Mouse (Mus musculus) ES-E14 (cell line): ENCODE results near the gene Cdc25a. TPM values are rescaled to one million over a fixed set of nuclear protein-coding genes. Genes with fewer than 3 reads are reported as not detected.

Experiments used
- DNase-seq: peaks from one replicate; pipeline ENCODE4 v3.0.0-alpha.2; 2013; ENCODE audit warnings: low read depth, low spot score
- H3K27ac ChIP-seq: 2 replicates; pipeline ENCODE4 v1.5.1; 2012; ENCODE audit warnings: low read depth, mild to moderate bottlenecking, low read length, moderate library complexity, mixed read lengths; ENCODE audit not compliant: poor library complexity, insufficient read depth, severe bottlenecking
- H3K36me3 ChIP-seq: 2 replicates; pipeline ENCODE4 v1.6.1; 2012; ENCODE audit warnings: mild to moderate bottlenecking, low read length, moderate library complexity, mixed read lengths; ENCODE audit not compliant: control insufficient read depth, poor library complexity, insufficient read depth, severe bottlenecking
- H3K4me1 ChIP-seq, 2 experiments: fragments of 150-350 bp in 1 of 2; sonication (generic) in 1 of 2; 2 replicates each; pipeline ENCODE4 v1.6.1; 2012; ENCODE audit warnings: low read length in 2 of 2, mild to moderate bottlenecking in 1 of 2, mixed read lengths in 1 of 2; ENCODE audit not compliant: control insufficient read depth in 2 of 2, insufficient read depth in 2 of 2, poor library complexity in 1 of 2
- H3K4me3 ChIP-seq, 2 experiments: fragments of 150-350 bp in 1 of 2; sonication (generic) in 1 of 2; 2 replicates each; pipeline ENCODE4 v1.5.1; 2012; ENCODE audit warnings: low read length in 2 of 2, low read depth in 1 of 2, mild to moderate bottlenecking in 1 of 2, mixed read lengths in 1 of 2; ENCODE audit not compliant: insufficient read depth in 1 of 2, poor library complexity in 1 of 2, severe bottlenecking in 1 of 2
- H3K9ac ChIP-seq: 2 replicates; pipeline ENCODE4 v1.6.1; 2012; ENCODE audit warnings: low read depth, mild to moderate bottlenecking, low read length, mixed read lengths; ENCODE audit not compliant: poor library complexity, insufficient read depth, severe bottlenecking
- H3K9me3 ChIP-seq: fragments of 150-350 bp; sonication (generic); 2 replicates; pipeline ENCODE4 v1.6.1; 2012; ENCODE audit warnings: low read depth, mild to moderate bottlenecking, low read length; ENCODE audit not compliant: control insufficient read depth, insufficient read depth
- CHD2 ChIP-seq: IDR thresholded peaks from 2 replicates; pipeline ENCODE4 v1.6.1; 2014; ENCODE audit warnings: mild to moderate bottlenecking, low read depth, low read length, inconsistent platforms
- HCFC1 ChIP-seq: IDR thresholded peaks from 2 replicates; pipeline ENCODE4 v1.6.1; 2012; ENCODE audit warnings: low read length, inconsistent platforms, borderline replicate concordance; ENCODE audit not compliant: insufficient read depth
- MAFK ChIP-seq: IDR thresholded peaks from 2 replicates; pipeline ENCODE4 v1.6.1; 2014; ENCODE audit warnings: mild to moderate bottlenecking, low read depth, low read length, inconsistent platforms; ENCODE audit not compliant: insufficient read depth
- ZC3H11A ChIP-seq: IDR thresholded peaks from 2 replicates; pipeline ENCODE4 v1.6.1; 2012; ENCODE audit warnings: low read depth, mild to moderate bottlenecking, inconsistent platforms, low read length, borderline replicate concordance
- ZNF384 ChIP-seq: IDR thresholded peaks from 2 replicates; pipeline ENCODE4 v1.6.1; 2012; ENCODE audit warnings: low read depth, low read length, inconsistent platforms
- in situ Hi-C, 2 experiments: fragments of 600-800 bp; cut with MboI; formaldehyde crosslinking; loops; one replicate each; pipeline ENCODE4 v1.15.1; 2025; ENCODE audit warnings: low sequenced_read_pairs in 2 of 2, inconsistent platforms in 1 of 2; ENCODE audit not compliant: unreplicated experiment in 2 of 2
- total RNA-seq: library from RNA; depleted of rRNA; stranded (reverse); fragments of 300-350 nt; gene quantifications from 2 replicates; pipeline ENCODE4 v1.2.3, GENCODE M21; 2012

Cdc25a gene
- total RNA-seq, 1 experiment, result 58.3 TPM

GRCm38 (mm10) chr9:109899361-109899760 lies 24.0 kb downstream of the Cdc25a start:
- peak overlapping the region; percentile 4 to 39 for H3K4me3 ChIP-seq
- peak overlapping the region; percentile 79 for H3K9ac ChIP-seq
- no peak for DNase-seq
- peaks cover 4 to 30% of the 10 kb centered on the region in 2 experiments; a peak in 3 of 4 replicates for H3K4me1 ChIP-seq
- in situ Hi-C loops, result loop anchor here (10.0 to 25.0 kb wide), 2 partner anchors 175 to 188 kb away; no protein-coding TSS in a partner anchor
- no peak for TF ChIP-seq MAFK
- no peak for TF ChIP-seq ZNF384
- TF ChIP-seq ZC3H11A, result no peak
- no peak for TF ChIP-seq CHD2
- no peak for TF ChIP-seq HCFC1
- peaks cover 5% of the 10 kb centered on the region; the same call in 1 of the 2 replicates for H3K36me3 ChIP-seq
- H3K9me3 ChIP-seq, result no peaks in the 10 kb centered on the region
- H3K27ac ChIP-seq, result peak overlapping the region; percentile 91

GRCm38 (mm10) chr9:109899774-109900173 lies 24.4 kb downstream of the Cdc25a start:
- TF ChIP-seq MAFK (no peak), CHD2 (no peak), ZNF384 (no peak), HCFC1 (no peak), ZC3H11A (no peak)
- peaks cover 5% of the 10 kb centered on the region; the same call in 1 of the 2 replicates for H3K36me3 ChIP-seq
- H3K4me3 ChIP-seq, result peak overlapping the region; percentile 4 to 39
- peak overlapping the region; percentile 79 for H3K9ac ChIP-seq
- H3K27ac ChIP-seq, result peak overlapping the region; percentile 91
- H3K9me3 ChIP-seq, result no peaks in the 10 kb centered on the region
- in situ Hi-C loops, result loop anchor here (10.0 to 25.0 kb wide), 2 partner anchors 175 to 188 kb away; no protein-coding TSS in a partner anchor
- DNase-seq, result no peak
- peaks cover 4 to 27% of the 10 kb centered on the region in 2 experiments; a peak in 3 of 4 replicates for H3K4me1 ChIP-seq

GRCm38 (mm10) chr9:109900604-109901003 lies 25.2 kb downstream of the Cdc25a start:
- no peak for DNase-seq
- TF ChIP-seq HCFC1, result no peak
- TF ChIP-seq MAFK, result no peak
- no peak for TF ChIP-seq CHD2
- TF ChIP-seq ZNF384, result no peak
- Histone ChIP-seq H3K9me3 (no peaks in the 10 kb centered on the region), H3K4me1 (peaks cover 4 to 27% of the 10 kb centered on the region in 2 experiments; a peak in 3 of 4 replicates), H3K9ac (no peak overlapping the region), H3K4me3 (no peak overlapping the region), H3K27ac (peak overlapping the region; percentile 69), H3K36me3 (peaks cover 5% of the 10 kb centered on the region; the same call in 1 of the 2 replicates)
- in situ Hi-C loops, result no loop called here

GRCm38 (mm10) chr9:109902246-109902645 lies 26.9 kb downstream of the Cdc25a start:
- H3K9me3 ChIP-seq, result no peaks in the 10 kb centered on the region
- peaks cover 4 to 22% of the 10 kb centered on the region in 2 experiments for H3K4me1 ChIP-seq
- DNase-seq, result no peak
- H3K36me3 ChIP-seq, result no peaks in the 10 kb centered on the region
- in situ Hi-C loops, result no loop called here
- TF ChIP-seq CHD2 (no peak), ZC3H11A (no peak), MAFK (no peak), ZNF384 (no peak), HCFC1 (no peak)
- H3K4me3 ChIP-seq, result no peak overlapping the region
- peak overlapping the region; percentile 75 for H3K27ac ChIP-seq
- peak overlapping the region; percentile 65; the same call in 1 of the 2 replicates for H3K9ac ChIP-seq

- Histone ChIP-seq H3K27ac (peak overlapping the region; percentile 75), H3K4me3 (no peak overlapping the region), H3K9me3 (no peaks in the 10 kb centered on the region), H3K36me3 (no peaks in the 10 kb centered on the region), H3K4me1 (peaks cover 4 to 26% of the 10 kb centered on the region in 2 experiments), H3K9ac (peak overlapping the region; percentile 65; the same call in 1 of the 2 replicates)
- in situ Hi-C loops, result no loop called here
- TF ChIP-seq ZC3H11A, result no peak
- no peak for DNase-seq
These were observed 27.4 kb downstream of the Cdc25a start for GRCm38 (mm10) chr9:109902740-109903139.
